10 mouse cellular contexts compared by ENCODE assay signal in genomic region chr5:113292179-113292578, GRCm38 (mm10). TPM values are rescaled to one million over a fixed set of nuclear protein-coding genes. Genes with fewer than 3 reads are reported as not detected.
DNase-seq lines count a peak whose midpoint lies in the region; ATAC-seq and TF ChIP-seq lines count a peak whose summit lies in the region.
"Had no signal": no experiment of that assay in that cellular context is flagged by ENCODE, and none has a peak within 500 bp of the region (broad histone marks: within the 10 kb centered on the region; RNA-seq: fewer than 3 reads in every experiment).

No protein-coding gene starts in this region.

- TF ChIP-seq CTCF in layer of hippocampus, adult 2 months (conservative IDR thresholded peaks at IDR 0.05), result no peak

- no peak overlapping the region for H3K4me3 ChIP-seq in midbrain, embryonic 10.5 days
- H3K4me3 ChIP-seq in midbrain, embryonic 15.5 days, result no peak overlapping the region
- no peak overlapping the region for H3K4me3 ChIP-seq in myocyte
- H3K4me3 ChIP-seq in layer of hippocampus, adult 2 months, result no peak overlapping the region
- H3K4me3 ChIP-seq: heart, embryonic 15.5 days; midbrain, embryonic 12.5 days had no signal

- no peaks in the 10 kb centered on the region for H3K36me3 ChIP-seq in midbrain, embryonic 10.5 days
- H3K36me3 ChIP-seq in midbrain, embryonic 15.5 days (replicated peaks), result no peaks in the 10 kb centered on the region
- H3K36me3 ChIP-seq in myocyte (ENCODE audit: control insufficient read depth, insufficient read depth), result no peaks in the 10 kb centered on the region
- H3K36me3 ChIP-seq: heart, embryonic 15.5 days; midbrain, embryonic 12.5 days had no signal

- no peak overlapping the region for H3K27ac ChIP-seq in midbrain, embryonic 10.5 days (replicated peaks)
- H3K27ac ChIP-seq in midbrain, embryonic 15.5 days, result no peak overlapping the region
- no peak overlapping the region for H3K27ac ChIP-seq in layer of hippocampus, adult 2 months
- H3K27ac ChIP-seq: heart, embryonic 15.5 days; midbrain, embryonic 12.5 days had no signal

- H3K79me2 ChIP-seq in myocyte (ENCODE audit: control insufficient read depth, insufficient read depth), result no peaks in the 10 kb centered on the region

- WGBS in midbrain, embryonic 10.5 days, result 9% methylated on average over 8 of the region's 8 CpGs
- WGBS in midbrain, embryonic 15.5 days, result 12% methylated on average over 8 of the region's 8 CpGs

- H3K27me3 ChIP-seq in midbrain, embryonic 10.5 days (ENCODE audit: low read depth, poor library complexity, severe bottlenecking), result peaks cover 42% of the 10 kb centered on the region
- H3K27me3 ChIP-seq in midbrain, embryonic 15.5 days (replicated peaks), result peaks cover 15% of the 10 kb centered on the region; the same call in 1 of the 2 replicates
- peaks cover 9% of the 10 kb centered on the region for H3K27me3 ChIP-seq in myocyte (ENCODE audit: control insufficient read depth, insufficient read depth, insufficient read length)

- H3ac ChIP-seq in myocyte (ENCODE audit: control insufficient read depth, insufficient read length), result no peak overlapping the region

- no peak for ATAC-seq in midbrain, embryonic 15.5 days (replicated peaks)

- no peak overlapping the region for H3K9ac ChIP-seq in midbrain, embryonic 15.5 days
- H3K9ac ChIP-seq: heart, embryonic 15.5 days; midbrain, embryonic 12.5 days had no signal

- no peak overlapping the region for H3K4me2 ChIP-seq in midbrain, embryonic 15.5 days
- no peak overlapping the region for H3K4me2 ChIP-seq in myocyte (ENCODE audit: low read depth)
- H3K4me2 ChIP-seq: heart, embryonic 15.5 days; midbrain, embryonic 12.5 days had no signal

- no peaks in the 10 kb centered on the region for H3K9me3 ChIP-seq in midbrain, embryonic 10.5 days (replicated peaks)
- no peaks in the 10 kb centered on the region for H3K9me3 ChIP-seq in midbrain, embryonic 15.5 days
- H3K9me3 ChIP-seq: midbrain, embryonic 12.5 days had no signal

- peaks cover 8% of the 10 kb centered on the region for H3K4me1 ChIP-seq in midbrain, embryonic 10.5 days
- peaks cover 5% of the 10 kb centered on the region for H3K4me1 ChIP-seq in midbrain, embryonic 15.5 days
- H3K4me1 ChIP-seq: heart, embryonic 15.5 days had no signal

- TF ChIP-seq POLR2A in myocyte (IDR thresholded peaks at IDR 0.05; ENCODE audit: insufficient read length, low read depth), result no peak

- peak; percentile 57 for DNase-seq in cerebellum, adult 9-10 months
- DNase-seq in cerebellum, adult 11 months, result no peak
- peak; percentile 55 for DNase-seq in midbrain, embryonic 10.5 days (ENCODE audit: low spot score)
- DNase-seq in embryo, embryonic 11 days, result peak; percentile 71
- DNase-seq in right cerebral cortex, adult 2 months (ENCODE audit: low spot score in 2 of 2), result no peak
- DNase-seq in layer of hippocampus, adult 2 months (ENCODE audit: low spot score in 2 of 2), result no peak

TF ChIP-seq in myocyte, 11 proteins besides CTCF, POLR2A, EP300 and RAD21:
- peak; percentile 85 for TF ChIP-seq REST (IDR thresholded peaks at IDR 0.05; ENCODE audit: insufficient read depth, insufficient read length)
- no peak for TF ChIP-seq MYOD1 (IDR thresholded peaks at IDR 0.05; ENCODE audit: control insufficient read depth in 1 of 3, insufficient read length in 2 of 3, low read depth in 2 of 3)

RNA-seq across cellular contexts. Expression of gene Sgsm1, which starts 18.4 kb away (rescaled TPM):
- polyA plus RNA-seq in midbrain, embryonic 10.5 days (2016; fragmentation: Nextera tagmentation; extraction: Ambion mirVana), result 16.0 and 16.3 TPM in 2 replicates
- polyA plus RNA-seq in midbrain, embryonic 15.5 days (2015; fragmentation: Nextera tagmentation; extraction: Ambion mirVana), result 23.9 and 27.4 TPM in 2 replicates
- polyA plus RNA-seq in myocyte (2012; fragmentation: generic; extraction: Trizol), result 3.6 TPM
- 10 to 100 TPM; 80.3 to 85.4 TPM for total RNA-seq in layer of hippocampus, adult 2 months (2021)

Comparison
In these comparisons a context has a peak if more than half of its experiments do, and no peak if none do; other contexts are left out.
1. DNase-seq: peak in cerebellum, adult 9-10 months (single experiment), midbrain, embryonic 10.5 days (single experiment) and embryo, embryonic 11 days (single experiment); none in cerebellum, adult 11 months (single experiment), right cerebral cortex, adult 2 months (0 of 2) and layer of hippocampus, adult 2 months (0 of 2).